Mouse (Mus musculus): ENCODE measurements around the gene Dtl.

GRCm38 (mm10) chr1:191490446-191490845, 84.9 kb downstream of the Dtl start:
- TF ChIP-seq POLR2A (IDR thresholded peaks at IDR 0.05; ENCODE audit: extremely low read depth, insufficient read depth, low read length): no peak
- no peak for TF ChIP-seq CTCF (IDR thresholded peaks at IDR 0.05; ENCODE audit: extremely low read depth, insufficient read depth, low read length)

Measured in cortical plate, adult 2 months (tissue).